Mouse (Mus musculus) adrenal gland, adult (tissue): ENCODE results near the gene Dhx37.

Experiments used
- DNase-seq, 2 experiments: peaks; one replicate each; pipeline ENCODE4 v3.0.0; 2022 to 2023; ENCODE audit warnings: low spot score in 1 of 2; ENCODE audit not compliant: inconsistent age in 2 of 2

The Dhx37 gene

DNA sequence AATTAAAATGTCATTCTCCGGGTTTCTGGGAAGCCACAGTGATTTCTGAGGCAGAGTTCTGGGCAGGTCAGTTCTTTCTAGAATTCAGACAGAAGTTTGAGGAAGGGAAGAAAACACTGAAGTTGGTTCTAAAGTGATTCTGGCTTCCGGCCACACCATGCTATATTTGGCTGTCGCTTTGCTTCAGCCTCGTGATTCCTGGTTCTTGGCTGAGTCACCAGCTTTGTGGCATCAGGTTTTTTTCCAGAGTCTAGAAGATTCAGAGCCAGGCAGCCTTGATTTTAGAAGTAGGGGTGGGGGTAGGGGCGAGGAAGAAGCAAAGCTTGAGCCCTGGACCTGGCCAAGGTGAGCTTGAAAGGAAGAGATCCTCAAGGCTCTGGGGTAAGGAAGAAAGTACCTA is 42.3 kb downstream of the Dhx37 start:
- peak; percentile 89 to 96 for DNase-seq

- no peak for DNase-seq
These were observed 42.9 kb downstream of the Dhx37 start for GRCm38 (mm10) chr5:125390906-125391477.

DNA sequence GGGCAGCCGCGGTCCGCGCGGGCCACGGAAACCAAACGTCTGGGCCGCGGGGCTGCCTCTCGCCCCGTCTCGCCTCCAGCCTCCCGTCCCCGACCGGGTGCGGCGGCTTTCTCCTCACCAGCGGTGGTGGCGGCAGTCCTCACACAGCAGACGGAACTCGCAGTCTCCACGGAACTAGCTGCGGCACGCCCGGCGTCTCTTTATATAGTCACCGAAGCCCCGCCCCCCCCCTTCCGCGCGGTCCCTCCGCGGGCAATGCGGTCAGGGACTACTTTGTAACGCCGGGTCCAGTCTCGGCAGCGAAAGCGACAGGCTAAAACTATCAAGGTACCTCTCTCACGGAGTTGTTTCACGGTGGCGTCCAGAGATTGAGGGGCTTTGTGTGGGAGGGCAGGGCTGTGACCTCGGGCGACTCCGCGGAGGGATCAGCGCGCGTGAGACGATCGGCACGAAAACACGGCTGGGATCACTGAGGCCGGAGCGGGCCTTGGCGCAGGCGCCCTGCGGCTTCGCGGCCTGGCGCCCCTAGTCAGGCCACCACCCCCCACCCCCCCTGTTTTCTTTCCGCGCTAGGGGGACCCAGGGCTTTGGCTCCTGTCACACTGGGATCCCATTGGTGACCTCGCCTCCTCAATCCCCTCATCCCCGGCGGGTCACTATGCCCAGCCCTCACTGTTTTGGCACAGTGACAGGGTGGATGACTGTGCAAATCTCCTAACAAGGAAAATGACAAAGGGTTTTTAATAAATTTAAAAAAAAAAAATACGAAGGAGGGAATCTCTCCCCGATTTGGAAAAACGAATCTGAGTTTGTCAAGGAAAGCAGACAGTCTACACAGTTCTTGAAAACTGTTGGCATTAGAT is 44.1 kb downstream of the Dhx37 start, which contains the start of gene Ubc:
TSS of gene Ubc (minus strand) at position 624 of the 863 bp plus-strand sequence.
- DNase-seq: peak; percentile 94 to 98

DNA sequence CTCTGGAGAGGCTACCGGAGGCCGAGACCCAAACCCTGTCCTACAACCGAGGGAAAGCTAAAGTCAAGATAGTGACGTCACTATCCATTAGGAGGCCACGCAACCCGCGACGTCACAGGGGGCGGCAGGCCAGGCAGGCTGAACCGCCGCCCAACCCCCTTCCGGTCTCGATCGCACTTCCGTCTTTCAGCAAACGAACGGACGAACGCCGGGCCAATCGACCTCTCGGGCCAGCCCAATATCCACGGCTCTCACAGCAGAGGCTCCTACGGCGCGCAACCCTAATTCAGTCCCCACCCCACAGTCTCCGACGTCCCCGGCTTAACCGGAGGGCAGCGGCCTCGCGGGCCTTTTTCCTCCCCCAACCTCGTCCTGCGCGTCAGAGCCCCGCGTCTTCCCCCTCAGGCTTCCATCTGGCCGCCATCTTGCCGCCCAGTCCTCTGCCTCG is 44.8 kb downstream of the Dhx37 start, which contains the start of gene Gm10382:
TSS of gene Gm10382 (plus strand) at position 192 of the 448 bp plus-strand sequence.
- DNase-seq: peak; percentile 91 to 95

DNA sequence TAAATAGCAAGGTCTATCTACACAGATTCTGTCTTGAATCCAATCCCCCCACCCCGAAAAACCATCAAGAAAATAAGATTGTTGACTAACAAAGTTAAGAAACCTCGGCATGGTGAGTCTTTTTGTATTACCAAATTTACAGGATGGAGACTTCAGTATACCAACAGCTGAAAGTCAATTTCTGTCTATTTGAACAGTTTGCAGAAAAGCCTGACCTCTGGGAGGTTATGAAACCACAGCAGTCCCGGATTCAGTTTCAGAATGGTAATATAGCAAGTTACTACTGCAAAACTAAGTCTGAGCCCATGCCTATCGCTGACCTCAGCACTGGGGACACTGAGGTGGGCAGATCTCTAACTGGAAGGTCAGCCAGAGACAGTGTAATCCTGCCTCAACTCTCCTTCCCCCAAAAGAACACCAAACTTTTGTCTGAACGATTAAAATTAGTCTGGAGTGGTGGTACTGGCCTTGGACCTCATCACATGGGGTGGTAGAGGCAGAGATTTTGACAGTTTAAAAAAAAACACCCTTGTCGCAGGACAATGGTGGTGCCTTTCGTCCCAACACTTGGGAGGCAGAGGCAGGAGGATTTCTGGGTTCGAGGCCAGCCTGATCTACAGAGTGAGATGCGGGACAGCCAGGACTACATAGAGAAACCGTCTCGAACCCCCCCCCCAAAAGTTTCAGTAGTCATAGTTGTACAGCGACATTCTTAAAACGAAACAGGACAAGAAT is 45.4 kb downstream of the Dhx37 start:
- DNase-seq: peak in 1 of 2 experiments; percentile 78

DNA sequence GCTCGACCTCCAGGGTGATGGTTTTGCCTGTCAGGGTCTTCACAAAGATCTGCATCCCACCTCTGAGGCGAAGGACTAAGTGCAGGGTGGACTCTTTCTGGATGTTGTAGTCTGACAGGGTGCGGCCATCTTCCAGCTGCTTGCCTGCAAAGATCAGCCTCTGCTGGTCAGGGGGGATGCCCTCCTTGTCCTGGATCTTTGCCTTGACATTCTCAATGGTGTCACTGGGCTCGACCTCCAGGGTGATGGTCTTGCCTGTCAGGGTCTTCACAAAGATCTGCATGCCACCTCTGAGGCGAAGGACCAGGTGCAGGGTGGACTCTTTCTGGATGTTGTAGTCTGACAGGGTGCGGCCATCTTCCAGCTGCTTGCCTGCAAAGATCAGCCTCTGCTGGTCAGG is 46.6 kb downstream of the Dhx37 start:
- DNase-seq: peak in 1 of 2 experiments; percentile 69

DNA sequence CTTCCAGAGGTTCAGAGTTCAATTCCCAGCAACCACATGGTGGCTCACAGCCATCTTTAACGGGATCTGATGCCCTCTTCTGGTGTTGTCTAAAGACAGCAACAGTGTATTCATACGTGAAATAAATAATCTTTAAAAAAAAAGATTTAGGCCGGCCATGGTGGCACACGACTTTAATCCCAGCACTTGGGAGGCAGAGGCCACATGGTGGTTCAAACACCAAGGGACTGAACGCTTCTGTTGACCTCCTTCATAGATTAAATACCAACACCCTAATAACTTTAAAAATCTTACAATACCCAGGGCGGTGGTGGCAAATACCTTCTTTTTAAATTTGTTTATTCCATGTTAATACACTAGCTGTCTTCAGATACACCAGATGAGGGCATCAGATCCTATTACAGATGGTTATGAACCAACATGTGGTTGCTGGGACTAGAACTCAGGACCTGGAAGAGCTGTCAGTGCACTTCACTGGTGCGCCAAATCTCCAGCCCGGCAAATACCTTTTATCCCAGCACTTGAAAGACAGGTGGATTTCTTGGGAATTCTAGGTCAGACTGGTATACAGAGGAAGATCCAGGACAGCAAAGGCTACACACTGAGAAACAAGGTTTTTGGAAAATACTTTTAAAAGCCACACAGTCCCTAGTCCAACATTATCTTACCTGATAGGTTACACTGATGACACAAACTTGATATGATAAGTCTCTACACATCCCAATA is 48.5 kb downstream of the Dhx37 start:
- peak in 1 of 2 experiments; percentile 70 for DNase-seq

DNA sequence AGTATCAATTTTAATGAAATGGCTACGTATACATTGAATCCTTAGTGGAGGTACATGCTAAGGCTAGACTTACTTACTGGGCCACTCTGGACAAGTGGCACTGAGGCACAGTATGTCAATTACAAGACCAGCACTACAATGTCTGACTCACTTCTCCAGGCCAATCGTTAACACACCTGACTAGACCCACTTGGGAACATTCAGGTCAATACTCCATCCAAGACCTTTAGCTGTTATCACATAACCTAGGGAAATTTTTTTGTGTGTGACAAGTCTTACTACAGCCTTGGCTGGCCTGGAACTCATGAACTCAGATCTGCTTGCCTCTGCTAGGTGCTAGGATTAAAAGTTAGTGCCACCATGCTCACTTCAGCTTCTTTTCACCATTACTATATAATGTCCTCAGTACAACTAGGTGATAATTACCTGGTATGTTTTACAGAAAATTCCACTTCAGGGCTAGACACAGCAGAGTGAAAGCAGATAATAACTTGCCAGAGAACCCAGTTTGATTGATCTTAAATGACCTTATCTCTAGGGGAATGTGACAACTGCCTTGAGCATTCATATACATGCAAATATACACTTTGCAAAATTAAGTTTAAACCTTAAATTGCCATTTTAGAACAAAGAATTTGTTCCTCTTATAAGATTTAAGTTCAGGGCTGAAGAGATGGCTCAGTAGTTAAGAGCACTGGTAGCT is 49.3 kb downstream of the Dhx37 start:
- DNase-seq: peak in 1 of 2 experiments; percentile 69

DNA sequence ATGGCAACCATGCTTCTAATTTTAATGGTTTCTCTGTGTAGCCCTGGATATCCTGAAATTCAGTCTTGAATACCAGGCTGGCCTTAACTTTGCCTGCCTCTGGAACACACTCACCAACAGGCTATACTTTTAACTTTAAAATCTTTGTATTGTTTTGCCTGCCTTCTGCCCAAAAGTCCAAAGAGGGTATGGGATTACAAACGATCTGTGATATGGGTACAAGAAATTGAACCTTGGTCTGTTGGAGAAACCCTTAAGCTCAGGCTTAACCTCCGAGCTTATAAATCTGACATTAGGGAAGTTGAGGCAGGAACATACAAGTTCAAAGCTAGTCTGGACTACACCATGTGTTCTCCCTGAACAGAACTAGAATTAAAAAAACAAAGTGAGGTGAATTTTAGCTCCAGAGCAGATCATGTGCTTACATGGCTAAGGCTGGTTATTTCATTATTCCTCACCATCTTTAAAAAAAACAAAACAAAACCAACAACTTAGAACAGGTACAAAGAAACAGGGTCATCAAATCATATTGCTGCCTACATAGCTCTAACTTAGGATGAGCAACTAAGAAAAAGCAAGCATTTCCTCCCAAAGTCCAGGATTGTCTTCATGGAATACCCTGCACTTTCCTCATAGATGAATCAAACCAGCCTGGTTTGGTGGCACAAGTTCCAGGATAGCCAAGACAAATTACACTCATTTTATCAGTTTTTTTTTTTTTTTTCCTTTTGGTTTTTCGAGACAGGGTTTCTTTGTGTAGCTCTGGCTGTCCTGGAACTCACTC is 50.1 kb downstream of the Dhx37 start:
- DNase-seq: peak in 1 of 2 experiments; percentile 61

DNA sequence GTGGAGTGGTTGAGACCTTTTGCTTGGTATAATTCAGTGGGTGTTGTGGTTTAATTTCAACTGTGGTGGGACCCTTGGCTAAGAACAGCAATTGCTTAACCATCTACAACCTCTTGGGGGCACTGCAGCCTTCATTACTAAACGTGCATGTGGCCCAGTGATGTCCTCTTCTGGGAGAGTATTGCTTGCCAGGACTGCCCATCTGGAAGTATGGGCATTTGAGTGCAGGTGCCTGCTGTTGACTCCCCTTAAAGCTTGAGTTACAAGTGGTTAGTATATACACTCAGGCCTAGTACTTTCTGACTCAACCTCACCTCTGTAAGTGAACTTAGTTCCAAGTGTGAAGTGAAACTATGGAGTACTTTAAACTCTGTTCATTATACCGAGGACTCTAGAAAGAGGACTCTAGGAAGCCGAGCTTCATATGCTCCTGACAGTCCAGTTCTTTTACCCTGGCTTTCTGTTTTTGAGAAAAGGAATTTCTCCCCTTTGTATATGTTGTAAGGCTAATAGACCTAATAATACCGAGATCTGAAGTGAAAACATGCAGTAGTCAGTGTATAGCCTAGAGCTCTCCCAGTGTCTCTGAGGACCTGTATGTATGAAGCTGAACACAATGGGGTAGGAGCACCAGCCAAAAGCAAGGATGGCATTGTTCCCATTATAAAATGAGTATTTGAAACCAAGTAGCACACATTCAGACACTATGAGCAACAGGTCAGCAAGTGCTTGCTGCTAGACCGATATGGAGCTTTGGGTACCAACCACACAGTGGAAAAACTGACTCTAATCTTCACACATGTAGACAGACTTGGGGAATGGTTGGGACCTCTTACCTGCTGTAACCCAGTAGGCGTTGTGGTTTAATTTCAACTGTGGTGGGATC is 51.0 kb downstream of the Dhx37 start:
- peak; percentile 75 to 92 for DNase-seq

GRCm38 (mm10) chr5:125381954-125382672 is 51.8 kb downstream of the Dhx37 start:
- DNase-seq: peak in 1 of 2 experiments; percentile 30

- peak in 1 of 2 experiments; percentile 69 for DNase-seq
These were observed 55.0 kb downstream of the Dhx37 start for GRCm38 (mm10) chr5:125378919-125379318.

DNA sequence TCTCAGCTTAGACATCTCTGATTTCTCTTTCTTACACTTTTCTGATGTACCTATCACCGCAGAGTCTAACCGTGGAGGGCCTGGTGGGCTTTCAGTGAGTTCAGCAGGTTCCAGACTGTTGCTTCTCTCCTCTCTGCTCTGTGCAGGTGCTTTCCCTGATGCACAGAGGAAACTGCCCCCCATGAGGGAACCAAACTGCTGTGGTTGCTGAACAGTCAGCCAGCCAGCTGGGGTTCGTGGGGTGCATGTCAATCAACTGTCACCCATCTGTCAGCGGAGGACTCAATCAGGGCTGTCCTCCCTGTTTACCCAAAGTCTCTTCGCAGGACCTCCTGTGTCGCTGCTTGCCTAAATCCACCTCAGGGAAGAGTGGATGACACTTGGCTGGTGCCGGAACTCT is 56.7 kb downstream of the Dhx37 start:
- no peak for DNase-seq

DNA sequence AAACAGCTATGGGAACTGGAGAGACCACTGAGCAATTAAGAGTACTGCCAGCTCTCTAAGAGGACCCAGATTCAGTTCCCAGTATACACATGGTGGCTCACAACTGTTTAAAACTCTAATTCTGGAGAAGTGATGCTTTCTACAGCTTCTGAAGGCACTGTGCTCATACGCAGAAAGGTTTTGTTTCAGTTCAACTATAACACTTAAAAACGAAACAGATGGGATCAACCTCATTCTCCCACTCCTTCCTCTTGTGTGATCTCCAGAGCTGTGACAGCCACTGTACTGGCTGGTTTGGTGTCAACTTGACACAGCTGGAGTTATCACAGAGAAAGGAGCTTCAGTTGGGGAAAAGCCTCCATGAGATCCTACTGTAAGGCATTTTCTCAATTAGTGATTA is 58.0 kb downstream of the Dhx37 start:
- DNase-seq: no peak

GRCm38 (mm10) chr5:125372027-125372426 is 61.9 kb downstream of the Dhx37 start:
- no peak for DNase-seq

- no peak for DNase-seq
These were observed 62.8 kb downstream of the Dhx37 start for GRCm38 (mm10) chr5:125370950-125371693.

GRCm38 (mm10) chr5:125368568-125368967 is 65.4 kb downstream of the Dhx37 start:
- peak; percentile 65 to 89 for DNase-seq
